Mouse (Mus musculus) liver, adult 2 months (tissue): ENCODE measurements at regions not wholly inside any gene's neighbourhood (a gene's known extent, or its start where the extent isn't known, plus 50 kb on each side); places are given as distances from the start of the nearest gene placed in this dataset.

Experiments used
- DNase-seq: peaks from one replicate; pipeline ENCODE4 v3.0.0-alpha.2; 2011; ENCODE audit warnings: low read depth, low spot score; ENCODE audit errors: extremely low read depth
- H3K27ac ChIP-seq: fragments of 200-500 bp; replicated peaks from 2 replicates; pipeline ENCODE4 v1.5.1; 2012; ENCODE audit warnings: low read depth, mild to moderate bottlenecking, control low read depth, inconsistent platforms, low read length; ENCODE audit not compliant: insufficient read depth
- H3K27me3 ChIP-seq: fragments of 200-500 bp; 2 replicates; pipeline ENCODE4 v1.6.1; 2012; ENCODE audit warnings: mild to moderate bottlenecking, moderate library complexity, low read length, inconsistent platforms; ENCODE audit not compliant: control insufficient read depth, insufficient read depth
- H3K36me3 ChIP-seq: fragments of 200-500 bp; 2 replicates; pipeline ENCODE4 v1.6.1; 2012; ENCODE audit warnings: low read length, inconsistent platforms; ENCODE audit not compliant: control insufficient read depth, insufficient read depth
- H3K4me1 ChIP-seq: fragments of 200-500 bp; 2 replicates; pipeline ENCODE4 v1.6.1; 2011; ENCODE audit warnings: low read length; ENCODE audit not compliant: control insufficient read depth, insufficient read depth
- H3K4me3 ChIP-seq: fragments of 200-500 bp; 2 replicates; pipeline ENCODE4 v1.5.1; 2011; ENCODE audit warnings: low read depth, mild to moderate bottlenecking, control low read depth, low read length, moderate library complexity; ENCODE audit not compliant: insufficient read depth
- H3K79me2 ChIP-seq: fragments of 200-500 bp; 2 replicates; pipeline ENCODE4 v1.6.1; 2012; ENCODE audit warnings: inconsistent platforms, mild to moderate bottlenecking, low read length, moderate library complexity; ENCODE audit not compliant: control insufficient read depth, insufficient read depth
- H3K9ac ChIP-seq: fragments of 200-500 bp; 2 replicates; pipeline ENCODE4 v1.6.1; 2012; ENCODE audit warnings: low read depth, mild to moderate bottlenecking, control low read depth, inconsistent platforms, low read length
- CTCF ChIP-seq: fragments of 200-500 bp; IDR thresholded peaks from 2 replicates; pipeline ENCODE4 v1.5.1; 2011; ENCODE audit warnings: low read depth, low read length, control low read depth
- POLR2A ChIP-seq: fragments of 200-500 bp; IDR thresholded peaks from 2 replicates; pipeline ENCODE4 v1.6.1; 2011; ENCODE audit warnings: low read length, control low read depth; ENCODE audit not compliant: insufficient read depth; ENCODE audit errors: extremely low read depth
- WGBS: fragments of 180-500 bp; shearing (Covaris S2); methylation state at CpG from one replicate; pipeline ENCODE4 v1.1.7; 2018; 5-methylcytosine and 5-hydroxymethylcytosine counted together

GRCm38 (mm10) chr6:99833323-99833722 lies 107.1 kb upstream of the Prok2 start:
- Histone ChIP-seq H3K27me3 (no peaks in the 10 kb centered on the region), H3K27ac (no peak overlapping the region), H3K36me3 (no peaks in the 10 kb centered on the region), H3K4me1 (no peaks in the 10 kb centered on the region), H3K9ac (no peak overlapping the region), H3K79me2 (no peaks in the 10 kb centered on the region), H3K4me3 (no peak overlapping the region)
- TF ChIP-seq CTCF (no peak), POLR2A (no peak)
- peak; percentile 15 for DNase-seq
- 57% methylated on average over 3 of the region's 3 CpGs for WGBS

- Histone ChIP-seq H3K79me2 (no peaks in the 10 kb centered on the region), H3K4me1 (no peaks in the 10 kb centered on the region), H3K9ac (no peak overlapping the region), H3K4me3 (no peak overlapping the region), H3K27me3 (no peaks in the 10 kb centered on the region), H3K36me3 (no peaks in the 10 kb centered on the region), H3K27ac (no peak overlapping the region)
- TF ChIP-seq POLR2A (no peak), CTCF (no peak)
- 94% methylated on average over 5 of the region's 5 CpGs for WGBS
- DNase-seq = no peak
These were observed 101.4 kb upstream of the Prok2 start for GRCm38 (mm10) chr6:99827625-99828024.

GRCm38 (mm10) chr6:99824808-99825207 lies 98.6 kb upstream of the Prok2 start:
- no peaks in the 10 kb centered on the region for H3K79me2 ChIP-seq
- 76% methylated on average over 6 of the region's 6 CpGs for WGBS
- no peaks in the 10 kb centered on the region for H3K27me3 ChIP-seq
- no peaks in the 10 kb centered on the region for H3K36me3 ChIP-seq
- H3K4me3 ChIP-seq = no peak overlapping the region
- DNase-seq = no peak
- no peak overlapping the region for H3K27ac ChIP-seq
- TF ChIP-seq CTCF (no peak), POLR2A (no peak)
- no peaks in the 10 kb centered on the region for H3K4me1 ChIP-seq
- H3K9ac ChIP-seq = no peak overlapping the region

- 80% methylated on average over 2 of the region's 2 CpGs for WGBS
- no peaks in the 10 kb centered on the region for H3K79me2 ChIP-seq
- H3K36me3 ChIP-seq = no peaks in the 10 kb centered on the region
- no peak overlapping the region for H3K4me3 ChIP-seq
- H3K4me1 ChIP-seq = no peaks in the 10 kb centered on the region
- H3K9ac ChIP-seq = no peak overlapping the region
- no peak overlapping the region for H3K27ac ChIP-seq
- DNase-seq = no peak
- TF ChIP-seq POLR2A (no peak), CTCF (no peak)
- no peaks in the 10 kb centered on the region for H3K27me3 ChIP-seq
These were observed 96.3 kb upstream of the Prok2 start for GRCm38 (mm10) chr6:99822471-99822870.

- TF ChIP-seq CTCF (no peak), POLR2A (no peak)
- H3K27ac ChIP-seq = no peak overlapping the region
- H3K4me3 ChIP-seq = no peak overlapping the region
- no peaks in the 10 kb centered on the region for H3K36me3 ChIP-seq
- no peaks in the 10 kb centered on the region for H3K4me1 ChIP-seq
- H3K27me3 ChIP-seq = no peaks in the 10 kb centered on the region
- WGBS = 69% methylated on average over 8 of the region's 8 CpGs
- no peak for DNase-seq
- no peak overlapping the region for H3K9ac ChIP-seq
- H3K79me2 ChIP-seq = no peaks in the 10 kb centered on the region
These were observed 93.2 kb upstream of the Prok2 start for GRCm38 (mm10) chr6:99819255-99819929.

- DNase-seq = no peak
These were observed 92.3 kb upstream of the Prok2 start for GRCm38 (mm10) chr6:99818486-99818885.

More at GRCm38 (mm10) chr6:99818486-99818885, 92.3 kb upstream of the Prok2 start:
- WGBS = 80% methylated on average over 6 of the region's 6 CpGs
- H3K4me3 ChIP-seq = no peak overlapping the region
- no peak overlapping the region for H3K27ac ChIP-seq
- no peaks in the 10 kb centered on the region for H3K79me2 ChIP-seq
- TF ChIP-seq POLR2A (no peak), CTCF (no peak)
- H3K36me3 ChIP-seq = no peaks in the 10 kb centered on the region
- no peaks in the 10 kb centered on the region for H3K4me1 ChIP-seq
- H3K9ac ChIP-seq = no peak overlapping the region
- H3K27me3 ChIP-seq = no peaks in the 10 kb centered on the region
